Mouse (Mus musculus) C2C12 (cell line): Measurements from ENCODE around the gene Piwil1. TPM values are rescaled to one million over a fixed set of nuclear protein-coding genes. Genes with fewer than 3 reads are reported as not detected.

ENCODE experiments used
- H3K27me3 ChIP-seq: one replicate; pipeline ENCODE4 v1.6.1; 2011; ENCODE audit not compliant: control insufficient read depth, insufficient read depth, insufficient read length
- H3K36me3 ChIP-seq: one replicate; pipeline ENCODE4 v1.6.1; 2011; ENCODE audit not compliant: control insufficient read depth, insufficient read depth
- H3K4me3 ChIP-seq: one replicate; pipeline ENCODE4 v1.5.1; 2011; ENCODE audit warnings: mild to moderate bottlenecking, control low read depth; ENCODE audit not compliant: poor library complexity, insufficient read depth, severe bottlenecking
- H3K79me2 ChIP-seq: one replicate; pipeline ENCODE4 v1.6.1; 2011; ENCODE audit not compliant: control insufficient read depth, insufficient read depth
- H3K79me3 ChIP-seq: one replicate; pipeline ENCODE4 v1.6.1; 2011; ENCODE audit warnings: low read depth, control low read depth
- H3ac ChIP-seq: one replicate; pipeline ENCODE3; 2011; ENCODE audit warnings: low read depth; ENCODE audit not compliant: control insufficient read depth, insufficient read length
- CEBPB ChIP-seq: IDR thresholded peaks from one replicate; pipeline ENCODE4 v1.6.1; 2011; ENCODE audit warnings: low read depth, mild to moderate bottlenecking, control low read depth, moderate library complexity
- CTCF ChIP-seq: IDR thresholded peaks from one replicate; pipeline ENCODE4 v1.5.1; 2011; ENCODE audit not compliant: control insufficient read depth, insufficient read depth, insufficient read length
- FOSL1 ChIP-seq: IDR thresholded peaks from one replicate; pipeline ENCODE4 v1.8.0; 2011; ENCODE audit warnings: mild to moderate bottlenecking, low read length; ENCODE audit not compliant: poor library complexity, insufficient read depth, severe bottlenecking
- MAX ChIP-seq: IDR thresholded peaks from one replicate; pipeline ENCODE4 v1.6.1; 2011; ENCODE audit warnings: mild to moderate bottlenecking, control low read depth
- MYOD1 ChIP-seq: IDR thresholded peaks from one replicate; pipeline ENCODE4 v1.6.1; 2011; ENCODE audit warnings: low read depth; ENCODE audit not compliant: control insufficient read depth, insufficient read length
- MYOG ChIP-seq: IDR thresholded peaks from one replicate; pipeline ENCODE4 v1.6.1; 2011; ENCODE audit not compliant: control insufficient read depth, insufficient read length; ENCODE audit errors: extremely low read depth
- USF1 ChIP-seq: IDR thresholded peaks from one replicate; pipeline ENCODE4 v1.6.1; 2011; ENCODE audit warnings: low read depth, mild to moderate bottlenecking, control low read depth, moderate library complexity
- polyA plus RNA-seq: library from polyadenylated mRNA; unstranded; fragments of >200 nt; fragmentation: generic; extraction: Trizol; gene quantifications from one replicate; pipeline ENCODE4 v1.2.1, GENCODE M21; 2012; ENCODE audit warnings: missing spikeins

Piwil1 gene
- polyA plus RNA-seq, 1 experiment: not detected

DNA sequence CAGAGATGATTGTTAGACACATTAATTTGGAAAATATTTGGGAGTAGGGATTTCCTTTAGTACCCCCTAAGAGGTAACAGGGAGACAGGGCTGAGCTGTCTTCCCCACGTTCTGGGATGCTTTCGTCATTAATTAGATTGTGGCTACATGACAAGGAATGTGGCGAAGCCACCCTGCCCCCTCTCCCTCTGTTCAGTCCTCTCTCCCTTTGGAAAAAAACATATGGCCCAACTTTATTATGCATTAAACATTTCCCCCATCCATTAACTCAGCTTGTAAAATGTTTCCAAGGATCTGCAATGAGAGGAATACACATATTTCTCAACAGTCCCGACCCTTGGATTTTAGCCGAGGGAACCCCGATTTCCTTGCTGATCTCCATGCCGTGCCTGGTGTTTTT lies 35.0 kb upstream of the Piwil1 start:
- H3K36me3 ChIP-seq: no peaks in the 10 kb centered on the region
- no peak overlapping the region for H3K4me3 ChIP-seq
- no peaks in the 10 kb centered on the region for H3K27me3 ChIP-seq
- TF ChIP-seq USF1 (no peak), MAX (no peak)
- no peaks in the 10 kb centered on the region for H3K79me2 ChIP-seq
- no peaks in the 10 kb centered on the region for H3K79me3 ChIP-seq
- no peak overlapping the region for H3ac ChIP-seq

DNA sequence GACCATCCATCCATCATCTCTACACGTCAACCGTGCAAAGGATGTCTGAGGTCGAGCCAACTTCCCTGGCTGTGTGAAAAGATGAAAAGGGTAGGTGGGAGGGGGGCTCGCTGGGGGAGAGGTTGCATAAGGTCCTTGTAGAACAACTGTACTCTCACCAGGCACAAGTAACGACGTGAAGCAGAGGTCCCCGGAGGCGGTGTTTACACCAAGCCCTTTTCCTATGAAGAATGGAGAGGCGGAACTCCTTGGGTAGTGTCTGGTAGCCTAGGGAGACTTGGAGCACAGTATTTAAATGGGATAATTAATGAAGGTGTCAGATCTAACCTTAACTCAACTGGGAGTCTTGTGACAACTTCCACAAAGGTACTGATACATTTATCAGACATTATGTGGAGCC lies 28.2 kb upstream of the Piwil1 start:
- no peak for TF ChIP-seq CEBPB
- no peak for TF ChIP-seq USF1
- Histone ChIP-seq H3K4me3 (no peak overlapping the region), H3K36me3 (no peaks in the 10 kb centered on the region), H3K79me3 (no peaks in the 10 kb centered on the region), H3K79me2 (no peaks in the 10 kb centered on the region), H3ac (no peak overlapping the region), H3K27me3 (no peaks in the 10 kb centered on the region)

DNA sequence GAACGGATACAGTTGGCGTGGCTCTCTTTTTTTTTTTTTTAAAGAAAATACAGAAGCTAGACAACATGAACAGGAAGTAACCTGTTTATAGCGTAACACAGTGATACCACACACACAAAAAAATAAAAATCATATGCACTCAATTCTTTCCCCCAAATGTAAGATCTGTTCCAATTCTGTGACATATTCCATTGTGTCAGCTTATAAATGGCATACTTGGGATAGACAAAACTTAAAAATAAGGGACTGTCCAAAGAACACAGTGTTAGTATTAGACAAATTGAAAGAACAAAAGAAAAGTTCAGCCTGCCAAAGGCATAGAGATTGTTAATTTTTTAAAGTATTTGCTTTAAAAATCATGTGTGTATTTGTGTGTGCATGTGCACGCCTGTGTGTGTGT lies 25.0 kb upstream of the Piwil1 start:
- Histone ChIP-seq H3K79me2 (no peaks in the 10 kb centered on the region), H3K36me3 (no peaks in the 10 kb centered on the region), H3K27me3 (no peaks in the 10 kb centered on the region), H3K4me3 (no peak overlapping the region), H3ac (no peak overlapping the region), H3K79me3 (no peaks in the 10 kb centered on the region)
- TF ChIP-seq CTCF (no peak), MYOG (no peak), MYOD1 (no peak), MAX (no peak), FOSL1 (no peak), USF1 (no peak), CEBPB (no peak)

- no peak overlapping the region for H3ac ChIP-seq
- no peak for TF ChIP-seq USF1
- no peak for TF ChIP-seq MYOD1
- TF ChIP-seq MAX: no peak
- no peak for TF ChIP-seq MYOG
- no peak for TF ChIP-seq CTCF
- no peak for TF ChIP-seq CEBPB
- TF ChIP-seq FOSL1: no peak
- H3K79me2 ChIP-seq: no peaks in the 10 kb centered on the region
- no peaks in the 10 kb centered on the region for H3K79me3 ChIP-seq
- no peaks in the 10 kb centered on the region for H3K36me3 ChIP-seq
- no peaks in the 10 kb centered on the region for H3K27me3 ChIP-seq
- no peak overlapping the region for H3K4me3 ChIP-seq
Observed at GRCm38 (mm10) chr5:128677861-128678260, 24.5 kb upstream of the Piwil1 start.

DNA sequence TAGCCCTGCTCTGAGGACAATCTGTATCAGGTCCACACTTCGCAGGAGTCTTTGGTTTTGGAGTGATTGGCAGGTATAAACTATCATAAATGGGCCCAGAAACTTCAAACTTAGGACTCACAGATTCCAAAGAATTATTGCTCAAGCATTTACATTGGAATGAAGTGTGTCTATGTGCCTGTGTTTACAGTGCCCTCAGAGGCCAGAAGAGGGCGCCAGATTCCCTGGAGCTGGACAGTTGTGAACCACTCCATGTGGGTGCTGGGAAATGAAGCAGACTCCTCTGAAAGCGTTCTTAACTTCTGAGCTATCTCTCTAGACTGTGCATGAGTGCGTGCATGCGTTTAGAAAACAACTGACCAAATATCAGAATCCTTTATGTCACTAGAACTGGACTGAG lies 20.9 kb upstream of the Piwil1 start:
- Histone ChIP-seq H3K79me2 (no peaks in the 10 kb centered on the region), H3K36me3 (no peaks in the 10 kb centered on the region), H3K27me3 (no peaks in the 10 kb centered on the region), H3ac (no peak overlapping the region), H3K79me3 (no peaks in the 10 kb centered on the region), H3K4me3 (no peak overlapping the region)
- TF ChIP-seq CTCF (no peak), USF1 (no peak), MYOD1 (no peak), FOSL1 (no peak), MYOG (no peak), MAX (no peak), CEBPB (no peak)

GRCm38 (mm10) chr5:128684192-128684591 lies 18.1 kb upstream of the Piwil1 start:
- H3K79me3 ChIP-seq: no peaks in the 10 kb centered on the region
- no peak overlapping the region for H3K4me3 ChIP-seq
- no peaks in the 10 kb centered on the region for H3K79me2 ChIP-seq
- H3ac ChIP-seq: no peak overlapping the region
- no peaks in the 10 kb centered on the region for H3K27me3 ChIP-seq
- TF ChIP-seq CTCF (no peak), USF1 (no peak), MYOD1 (no peak), MAX (no peak), MYOG (no peak), CEBPB (no peak), FOSL1 (no peak)
- no peaks in the 10 kb centered on the region for H3K36me3 ChIP-seq

DNA sequence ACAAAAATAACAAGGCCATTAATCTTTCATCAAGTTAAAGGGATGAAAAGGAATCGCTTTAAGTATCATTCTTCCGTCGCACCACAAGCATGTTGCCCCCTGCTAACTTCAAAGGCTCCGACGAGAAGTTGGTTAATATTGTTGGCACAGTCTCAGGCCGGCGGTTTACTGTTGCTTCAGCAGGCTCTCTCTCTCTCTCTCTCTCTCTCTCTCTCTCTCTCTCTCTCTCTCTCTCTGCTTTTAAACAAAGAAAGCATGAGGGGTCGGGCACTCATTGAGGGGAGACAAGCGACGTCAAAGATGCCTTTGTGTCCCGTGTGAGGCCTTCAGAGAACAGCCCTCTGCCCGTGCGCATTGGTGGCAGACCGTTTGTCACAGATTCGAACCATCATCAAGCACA lies 17.7 kb upstream of the Piwil1 start:
- Histone ChIP-seq H3K27me3 (no peaks in the 10 kb centered on the region), H3ac (no peak overlapping the region), H3K4me3 (no peak overlapping the region), H3K36me3 (no peaks in the 10 kb centered on the region), H3K79me3 (no peaks in the 10 kb centered on the region), H3K79me2 (no peaks in the 10 kb centered on the region)
- TF ChIP-seq MYOG (no peak), CEBPB (no peak), USF1 (no peak), MYOD1 (no peak)
